Mouse (Mus musculus) brain, embryonic 14.5 days (tissue): ENCODE data around the gene Mob3c. TPM values are rescaled to one million over a fixed set of nuclear protein-coding genes. Genes with fewer than 3 reads are reported as not detected.

Source experiments
- DNase-seq: peaks from one replicate; pipeline ENCODE4 v3.0.0-alpha.2; 2011; ENCODE audit warnings: low read depth
- CTCF ChIP-seq: fragments of 200-500 bp; IDR thresholded peaks from 2 replicates; pipeline ENCODE4 v1.5.1; 2012; ENCODE audit warnings: inconsistent platforms, mild to moderate bottlenecking, moderate library complexity, borderline replicate concordance; ENCODE audit not compliant: insufficient read depth, insufficient read length; ENCODE audit errors: extremely low read depth
- POLR2A ChIP-seq: fragments of 200-500 bp; IDR thresholded peaks from 2 replicates; pipeline ENCODE4 v1.6.1; 2012; ENCODE audit warnings: mild to moderate bottlenecking, inconsistent platforms, borderline replicate concordance; ENCODE audit not compliant: poor library complexity, insufficient read depth, insufficient read length, severe bottlenecking; ENCODE audit errors: extremely low read depth
- polyA plus RNA-seq: library from polyadenylated mRNA; depleted of rRNA; stranded (reverse); fragments of >200 nt; gene quantifications from 2 replicates; pipeline ENCODE4 v1.2.3, GENCODE M21; 2012; rRNA removed

Mob3c gene
- 7.1 and 7.7 TPM in 2 replicates for polyA plus RNA-seq

DNA sequence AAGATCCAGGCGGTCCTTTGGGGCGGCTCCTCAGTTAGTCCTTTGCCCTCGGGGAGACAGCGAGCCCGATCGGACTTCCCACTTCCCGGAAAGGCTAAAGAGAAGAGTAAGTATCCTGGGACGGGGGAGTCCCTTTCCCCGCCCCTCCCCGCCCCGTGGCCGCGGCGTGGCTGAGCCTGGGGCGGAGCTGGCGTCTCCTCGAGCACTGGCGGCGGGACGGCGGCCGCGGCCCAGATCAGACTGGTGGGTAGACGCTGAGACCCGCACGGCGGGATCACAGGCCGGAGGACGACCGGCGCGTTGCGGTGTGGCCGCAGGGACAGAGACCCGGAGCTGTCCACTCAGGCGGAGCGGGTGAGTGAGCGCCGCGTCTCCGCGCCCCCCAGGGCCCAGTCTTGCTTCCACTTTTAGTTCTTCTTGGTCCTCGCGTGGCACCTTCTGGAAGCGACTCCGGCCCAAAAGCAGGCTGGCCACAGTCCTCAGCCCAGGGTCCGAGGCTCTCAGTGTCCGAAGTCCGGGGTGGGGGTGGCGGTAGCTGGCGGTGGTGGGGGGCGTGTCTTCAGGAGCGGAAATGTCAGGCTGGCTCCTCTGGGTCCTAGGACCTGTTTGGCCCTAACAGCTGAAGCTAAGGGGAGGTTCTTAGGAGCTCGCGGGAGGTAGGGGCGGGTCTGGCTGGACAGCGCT lies at the start of gene Mob3c:
Gene Mob3c, plus strand, starts transcription at position 205 of the 684 bp plus-strand sequence.
- peak; percentile 83 for DNase-seq
- TF ChIP-seq POLR2A (0 out of 2 replicates have a peak, but pooled peaks have one; percentile 15), CTCF (no peak)

DNA sequence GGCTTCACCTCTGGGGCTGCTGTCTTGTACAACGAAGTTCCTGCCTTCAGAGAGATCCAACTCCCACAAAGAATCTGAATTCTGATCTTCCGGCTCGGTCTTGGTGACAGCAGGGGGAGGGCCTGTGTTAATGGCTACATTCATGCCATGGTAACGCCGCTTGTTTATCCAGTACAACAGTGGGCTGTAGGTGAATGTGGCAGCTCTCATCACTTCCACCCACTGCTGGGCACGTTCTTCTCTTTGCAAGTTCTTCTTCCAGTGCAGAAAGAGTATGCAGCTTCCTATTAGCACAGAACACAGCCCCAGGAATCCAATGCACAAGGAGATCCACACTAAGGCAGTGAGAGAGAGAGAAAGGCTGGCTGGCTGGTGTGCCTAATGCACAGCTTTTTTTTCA lies 47.6 kb upstream of the Mob3c start:
- TF ChIP-seq POLR2A, result no peak
- TF ChIP-seq CTCF, result no peak
- DNase-seq, result no peak

DNA sequence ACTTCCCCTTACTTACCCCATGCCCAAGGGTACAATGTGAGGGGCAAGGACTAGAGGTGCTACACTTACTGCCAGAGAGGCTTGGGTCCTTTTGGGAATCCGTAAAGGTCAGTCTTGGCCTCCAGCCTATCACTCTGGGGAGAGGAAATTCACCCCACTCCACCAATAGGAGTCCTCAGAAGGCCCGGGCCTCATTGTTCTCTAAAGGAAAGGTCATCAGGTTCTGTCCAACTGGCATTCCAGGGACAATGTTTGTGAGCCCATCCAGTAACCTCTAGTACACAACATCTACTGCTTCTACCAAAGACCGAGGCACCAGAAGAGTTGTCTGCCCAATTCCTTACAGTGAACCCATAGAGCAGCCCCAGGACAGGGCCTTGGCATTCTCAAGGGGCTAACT lies 47.0 kb upstream of the Mob3c start, which contains the start of gene Tex38:
Gene Tex38, minus strand, starts transcription at position 101 of the 400 bp plus-strand sequence.
- TF ChIP-seq CTCF, result no peak
- no peak for TF ChIP-seq POLR2A
- no peak for DNase-seq

DNA sequence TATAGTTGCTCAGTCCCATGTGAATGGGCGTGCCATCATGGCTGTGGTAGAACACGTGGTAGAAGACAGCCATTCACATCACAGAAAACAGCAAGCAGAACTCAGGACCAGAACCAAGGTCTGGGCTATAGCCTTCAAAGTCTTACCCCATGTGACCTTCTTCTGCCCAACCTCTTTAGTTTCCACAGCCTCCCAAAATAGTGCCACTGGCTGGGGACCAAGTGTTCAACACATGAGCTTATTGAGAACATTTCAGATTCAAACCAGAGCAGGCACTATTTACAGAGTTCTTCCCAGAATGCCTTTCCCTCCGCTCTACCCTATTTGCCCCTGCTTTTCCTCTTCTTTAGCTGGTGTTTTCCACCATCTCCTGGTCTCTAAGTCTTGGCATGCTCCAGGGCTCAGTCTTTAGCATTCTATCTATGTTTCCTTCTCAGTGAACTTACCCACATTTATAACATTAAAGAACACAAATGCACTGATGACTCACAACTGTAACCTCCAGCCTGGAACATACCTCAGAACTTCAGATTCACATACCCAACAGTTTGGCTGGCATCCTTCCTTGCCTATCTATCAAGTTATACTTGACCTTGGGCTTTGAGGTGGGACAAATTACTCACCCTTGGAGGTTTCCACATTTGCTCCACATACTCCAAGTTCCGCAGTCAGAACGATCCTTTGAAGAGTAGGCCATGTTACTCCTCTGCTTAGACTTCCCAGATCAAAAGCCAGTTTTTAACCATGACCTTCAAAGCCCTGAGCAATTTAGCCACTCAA lies 45.7 kb upstream of the Mob3c start:
- TF ChIP-seq CTCF (no peak), POLR2A (no peak)
- no peak for DNase-seq

DNA sequence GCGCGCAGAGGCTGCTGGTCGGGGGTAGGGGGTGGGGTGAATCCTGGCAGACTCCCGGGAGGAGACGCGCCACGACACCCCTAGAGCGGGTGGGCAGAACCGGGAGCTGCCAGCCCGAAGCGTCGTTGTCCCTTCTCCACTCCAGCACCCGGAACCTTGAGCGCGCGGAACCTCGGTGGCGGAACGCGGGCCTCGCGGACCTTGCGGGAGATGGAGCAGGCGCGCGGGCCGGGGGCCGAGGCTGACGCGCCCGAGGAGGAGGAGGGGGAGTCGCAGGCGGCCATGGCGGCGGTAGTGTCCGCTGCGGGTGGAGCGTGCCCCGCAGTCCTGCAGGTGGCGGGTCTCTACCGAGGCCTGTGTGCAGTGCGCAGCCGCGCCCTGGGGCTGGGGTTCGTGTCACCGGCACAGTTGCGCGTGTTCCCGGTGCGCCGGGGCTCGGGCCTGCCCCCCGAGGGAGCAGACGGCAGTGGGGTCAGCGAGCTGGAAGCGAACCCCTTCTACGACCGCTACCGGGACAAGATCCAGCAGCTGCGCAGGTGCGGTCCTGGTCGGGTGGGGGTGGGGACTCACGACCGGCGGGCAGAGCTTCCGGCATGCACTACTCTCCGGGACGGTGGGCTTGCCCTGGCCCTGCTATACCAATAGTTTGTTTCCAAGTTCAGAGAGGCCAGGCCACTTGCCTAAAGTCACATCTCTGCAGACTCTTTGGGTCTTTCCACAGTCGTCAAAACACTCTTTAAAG lies 43.0 kb upstream of the Mob3c start, which contains the start of gene Atpaf1:
Gene Atpaf1, plus strand, starts transcription at position 44 of the 742 bp plus-strand sequence.
- TF ChIP-seq CTCF (peak; percentile 12; the same call in 1 of the 2 replicates), POLR2A (peak; percentile 76)
- DNase-seq, result peak; percentile 87

DNA sequence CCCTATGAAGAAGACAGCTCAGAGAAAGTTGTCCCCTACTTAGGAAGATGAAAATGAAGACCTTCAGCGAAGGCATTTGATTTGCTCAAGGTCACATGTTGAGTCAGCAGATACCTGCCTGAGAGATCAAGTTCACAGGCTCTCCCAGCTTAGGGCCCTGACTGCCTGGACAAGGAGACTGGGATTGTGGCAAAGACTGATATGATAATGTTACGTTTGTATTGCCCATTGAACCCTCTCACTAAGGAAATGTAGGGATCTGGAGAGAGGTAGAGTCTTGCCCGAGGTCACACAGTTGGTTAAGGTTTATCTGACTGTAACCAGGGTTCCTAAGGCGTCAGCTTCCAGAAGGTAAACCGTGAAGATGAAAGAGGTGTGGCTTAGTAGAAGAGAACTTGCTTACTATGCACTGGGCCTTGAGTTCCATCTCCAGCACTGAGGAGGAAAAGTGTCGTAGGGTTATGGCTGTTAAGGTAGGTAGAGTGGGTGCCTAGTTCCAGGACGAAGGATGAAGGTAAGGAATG lies 42.3 kb upstream of the Mob3c start:
- TF ChIP-seq CTCF (no peak), POLR2A (no peak)
- no peak for DNase-seq

DNA sequence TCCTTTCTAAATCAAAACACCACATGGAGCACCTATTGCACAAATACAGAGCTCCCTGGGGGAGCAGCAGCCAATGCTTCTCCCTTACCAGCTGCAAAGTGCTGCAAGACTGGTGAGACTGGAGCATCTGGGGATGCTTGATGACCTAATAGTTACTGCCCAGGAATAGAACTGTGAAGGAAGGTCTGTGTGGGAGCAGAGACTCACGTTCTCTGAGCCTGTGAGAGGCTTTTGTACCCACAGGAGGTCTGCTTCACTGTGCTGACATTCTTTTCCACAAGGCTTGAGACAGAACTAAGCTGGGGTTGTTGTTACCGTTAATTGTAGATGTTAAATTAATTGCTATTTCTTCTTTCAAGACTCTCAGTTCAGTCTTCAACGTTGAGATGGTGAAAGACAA lies 37.0 kb upstream of the Mob3c start:
- TF ChIP-seq POLR2A (no peak), CTCF (no peak)
- DNase-seq, result no peak

DNA sequence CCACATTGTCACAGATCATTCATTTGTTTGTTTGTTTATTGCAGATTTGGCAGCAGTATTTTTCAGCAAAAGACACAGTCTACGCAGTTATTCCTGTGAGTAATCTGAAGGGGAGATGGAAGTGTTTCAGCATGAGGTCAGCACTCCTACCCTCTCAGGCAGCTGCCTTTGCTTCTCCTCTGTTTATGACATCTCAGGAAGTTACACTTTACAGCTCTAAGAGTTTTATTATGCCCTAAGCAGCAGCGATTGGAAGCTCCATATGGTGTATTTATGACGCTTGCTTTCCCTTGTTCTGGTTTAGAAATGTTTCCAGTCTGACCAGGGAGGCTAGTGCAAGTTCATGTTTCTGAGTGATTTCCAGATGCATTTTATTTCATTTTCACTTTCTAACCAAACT lies 32.5 kb upstream of the Mob3c start:
- TF ChIP-seq POLR2A, result no peak
- no peak for TF ChIP-seq CTCF
- DNase-seq, result no peak

DNA sequence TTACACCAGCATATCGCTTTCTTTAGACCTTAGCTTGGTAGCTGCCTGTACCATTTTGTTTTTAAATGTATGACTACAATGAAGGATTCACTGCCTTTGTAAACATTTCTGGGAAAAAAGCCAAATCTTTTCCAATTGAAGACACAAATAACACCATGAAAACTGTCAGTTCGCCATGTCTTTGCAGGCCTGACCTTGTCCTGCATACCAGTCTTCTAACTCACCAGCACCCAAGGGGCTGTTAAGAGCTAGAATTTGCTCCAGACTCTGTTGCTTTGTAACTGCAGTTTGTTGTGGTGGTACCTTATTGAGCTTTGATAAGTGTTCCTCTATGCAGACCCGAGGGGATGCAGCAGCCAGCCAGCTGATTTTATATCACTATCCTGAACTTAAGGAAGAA lies 27.9 kb upstream of the Mob3c start:
- DNase-seq, result peak; percentile 16
- no peak for TF ChIP-seq POLR2A
- TF ChIP-seq CTCF, result no peak

DNA sequence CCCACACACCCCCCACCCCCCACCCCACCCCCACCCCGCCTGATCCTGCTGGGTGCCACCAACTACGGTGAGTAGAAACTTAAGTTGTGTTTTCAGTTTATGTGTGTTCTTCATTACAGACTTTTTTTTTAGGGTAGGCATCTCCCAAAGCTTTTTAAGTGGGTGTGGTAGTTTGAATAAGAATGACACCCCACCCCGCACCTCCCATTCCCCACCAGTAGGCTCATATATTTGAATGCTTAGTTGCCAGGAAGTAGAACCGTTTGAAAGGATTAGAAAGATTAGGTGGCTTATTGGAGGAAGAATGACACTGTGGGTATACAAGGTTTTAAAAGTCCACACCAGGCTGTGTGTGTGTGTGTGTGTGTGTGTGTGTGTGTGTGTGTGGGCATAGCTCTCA lies 15.6 kb upstream of the Mob3c start:
- DNase-seq, result no peak

DNA sequence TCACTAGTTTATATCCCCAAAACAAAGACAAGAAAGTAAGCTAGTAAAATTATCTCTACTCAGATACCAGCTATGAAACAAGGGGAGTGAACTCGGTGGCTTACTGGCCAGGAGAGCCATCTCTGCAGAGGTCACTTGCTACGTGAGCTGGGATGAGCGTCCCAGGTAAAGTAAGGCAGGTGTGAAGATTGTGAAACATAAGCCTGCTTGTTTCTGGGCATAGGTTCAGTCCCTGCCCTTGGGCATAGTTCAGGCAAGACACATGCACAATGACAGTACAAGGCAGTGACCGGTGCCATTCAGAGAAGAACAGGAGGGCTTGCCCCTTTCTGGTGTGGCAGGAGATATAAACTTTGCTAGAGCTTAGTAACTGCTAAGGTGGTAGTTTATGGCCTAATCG lies 12.3 kb upstream of the Mob3c start:
- TF ChIP-seq POLR2A, result no peak
- TF ChIP-seq CTCF, result no peak

More for the DNA sequence above, 15.6 kb upstream of the Mob3c start:
- no peak for TF ChIP-seq CTCF
- no peak for TF ChIP-seq POLR2A

More for the DNA sequence above, 12.3 kb upstream of the Mob3c start:
- DNase-seq, result no peak
